Mouse (Mus musculus): ENCODE results near the gene Gm42906.

GRCm38 (mm10) chr5:151102262-151102661, 325.7 kb downstream of the Gm42906 start:
- TF ChIP-seq CTCF (IDR thresholded peaks at IDR 0.05) (peak; percentile 45), EP300 (IDR thresholded peaks at IDR 0.05) (no peak)

Measured in lung, postnatal 0 days (tissue).